Mouse (Mus musculus) B cell, adult 2 months (primary cell): Measurements from ENCODE around the gene Shroom4.
"Not testable (repeated sequence)": the region's sequence is repeated elsewhere in the genome, so short reads cannot be mapped to it uniquely, and the experiment has no call there.

Experiments used
- DNase-seq, 2 experiments: peaks; one replicate each; pipeline ENCODE4 v3.0.0; 2022

Gene Shroom4

DNA sequence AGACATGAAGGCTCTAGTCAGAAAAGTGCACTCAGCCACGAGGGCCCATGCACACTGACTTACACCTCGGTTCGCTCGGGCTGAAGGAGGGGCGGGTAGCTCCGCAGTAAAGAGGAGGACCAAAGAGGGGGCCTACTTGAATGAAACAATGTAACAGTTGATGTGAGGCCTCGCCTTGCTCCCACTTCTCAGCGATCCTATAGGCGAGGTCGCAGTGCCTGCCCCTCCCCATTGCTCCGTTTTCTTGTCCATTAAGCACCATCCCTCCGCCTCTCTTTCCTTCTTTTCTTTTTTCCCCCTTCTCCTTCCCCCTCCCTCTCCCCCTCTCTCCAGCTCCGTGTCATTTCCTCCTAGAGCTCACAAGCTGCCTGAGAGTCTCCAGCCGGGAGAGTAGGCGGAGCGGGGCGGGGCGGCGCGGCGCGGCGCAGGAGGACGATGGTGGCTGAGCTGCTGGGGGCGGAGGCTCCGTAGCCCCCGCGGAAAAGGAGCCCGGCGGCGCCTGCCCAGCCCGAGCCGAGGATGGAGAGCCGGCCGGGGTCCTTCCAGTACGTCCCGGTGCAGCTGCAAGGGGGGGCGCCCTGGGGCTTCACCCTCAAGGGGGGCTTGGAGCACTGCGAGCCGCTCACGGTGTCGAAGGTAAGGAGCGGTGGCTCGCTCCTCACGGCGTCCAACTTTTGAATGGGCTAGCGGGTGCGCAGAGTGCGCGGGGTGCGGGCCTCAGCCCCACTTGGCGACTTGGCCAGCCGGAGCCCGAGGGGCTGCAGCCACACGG lies at the start of gene Shroom4:
Gene Shroom4 (plus strand): TSS at position 229 of the 772 bp plus-strand sequence.
- DNase-seq, result no peak

DNA sequence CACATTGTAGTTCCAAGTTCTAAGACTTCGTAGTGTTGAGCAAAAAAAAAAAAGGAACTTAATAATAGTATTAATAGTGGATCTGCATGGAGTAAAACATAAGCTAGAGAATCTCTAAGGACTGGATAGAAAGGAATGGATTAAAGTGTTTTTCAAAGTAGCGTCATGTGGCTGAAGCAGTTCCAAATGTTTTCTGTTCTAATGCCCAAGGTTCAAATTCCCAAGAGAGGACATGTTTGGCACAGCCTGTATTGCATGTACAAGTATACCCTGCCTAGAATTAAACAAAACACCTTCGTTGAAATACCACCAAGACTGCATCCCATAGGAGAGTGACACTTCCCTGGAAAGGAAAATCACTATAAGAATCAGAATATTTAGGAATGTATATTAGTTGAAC lies 42.8 kb upstream of the Shroom4 start:
- no peak for DNase-seq

DNA sequence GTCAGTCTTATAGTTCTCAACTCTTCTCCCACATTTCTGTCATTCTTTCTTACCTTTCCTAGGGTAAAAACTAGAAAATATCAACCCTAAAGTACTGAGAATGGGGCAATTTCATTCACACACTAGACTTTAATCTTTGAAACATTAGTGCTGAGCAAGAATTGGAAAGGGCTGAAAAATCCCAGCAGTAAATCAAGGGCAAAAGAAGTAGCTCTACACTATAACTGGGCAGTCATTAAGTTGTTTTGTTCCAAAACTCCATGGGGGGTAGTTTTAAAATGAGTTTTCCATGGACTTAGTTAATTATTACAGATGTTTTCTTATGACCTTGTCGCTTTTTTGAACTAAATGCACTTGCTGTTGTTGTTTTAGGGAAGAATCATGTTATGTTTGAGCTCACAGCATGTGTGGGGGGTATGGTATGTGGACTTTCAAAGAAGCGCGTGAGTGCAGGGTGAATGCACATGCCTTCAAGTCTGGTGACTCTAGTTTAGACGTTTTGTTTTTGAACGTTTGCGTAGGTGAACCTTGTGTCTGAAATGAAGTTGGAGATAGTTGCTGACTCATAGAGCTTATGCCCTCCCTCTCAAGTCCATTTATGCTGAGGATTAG lies 42.0 kb upstream of the Shroom4 start:
- no peak for DNase-seq

DNA sequence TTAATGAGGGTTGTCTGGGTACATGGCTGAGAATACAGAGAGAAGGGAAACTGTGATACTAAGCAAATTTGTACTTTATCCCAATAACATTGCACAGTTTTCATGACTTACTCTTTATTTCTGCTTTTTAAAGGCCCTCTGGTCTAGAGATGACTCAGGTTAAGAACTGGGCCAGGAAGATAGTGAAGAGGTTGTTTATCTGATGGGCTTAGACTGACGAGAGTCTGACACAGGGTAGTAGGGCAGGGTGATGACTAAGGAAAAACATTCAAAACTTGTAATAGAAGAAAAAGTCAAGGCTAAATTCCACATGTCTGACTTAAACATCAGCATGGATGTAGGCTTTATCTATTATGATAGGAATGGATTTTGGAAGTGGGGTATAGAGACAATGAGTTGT lies 30.8 kb upstream of the Shroom4 start:
- no peak for DNase-seq

DNA sequence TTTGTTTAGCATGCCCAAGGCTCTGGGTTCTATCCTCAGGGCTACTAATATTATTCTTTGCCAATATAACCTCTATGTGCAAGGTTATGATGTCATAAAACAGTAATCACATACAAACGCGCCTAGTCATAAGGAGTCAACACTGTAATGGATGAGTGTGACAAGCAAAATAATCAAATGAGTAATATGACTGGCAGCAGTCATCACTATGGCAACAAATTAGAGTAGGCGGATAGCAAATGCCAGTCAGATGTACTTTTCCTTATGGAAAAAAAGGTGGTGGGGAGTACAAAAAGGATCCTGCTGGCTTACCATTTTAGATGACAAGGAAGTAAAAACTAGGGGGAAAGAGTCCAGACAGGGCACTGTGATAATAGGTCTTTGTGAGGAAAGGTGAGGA lies 28.9 kb upstream of the Shroom4 start:
- no peak for DNase-seq

DNA sequence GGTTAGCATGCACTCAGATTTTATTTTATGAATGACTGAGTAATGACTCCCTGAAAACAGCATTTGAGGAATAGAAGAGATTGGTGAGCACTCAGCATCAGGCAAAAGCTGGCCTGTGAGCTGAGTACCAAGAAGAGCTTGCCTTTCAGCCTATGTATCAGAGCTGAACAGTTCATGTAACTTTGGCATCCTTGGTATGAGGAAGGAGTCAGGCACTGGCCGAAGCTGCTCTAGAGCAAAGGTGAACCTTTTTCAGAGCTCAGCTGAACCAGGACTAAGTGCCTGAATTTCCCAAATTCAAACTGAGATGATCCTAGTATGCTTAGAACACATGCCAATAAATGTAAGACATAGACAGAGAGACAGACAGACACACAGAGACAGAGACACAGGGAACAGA lies 5.8 kb upstream of the Shroom4 start:
- no peak for DNase-seq

DNA sequence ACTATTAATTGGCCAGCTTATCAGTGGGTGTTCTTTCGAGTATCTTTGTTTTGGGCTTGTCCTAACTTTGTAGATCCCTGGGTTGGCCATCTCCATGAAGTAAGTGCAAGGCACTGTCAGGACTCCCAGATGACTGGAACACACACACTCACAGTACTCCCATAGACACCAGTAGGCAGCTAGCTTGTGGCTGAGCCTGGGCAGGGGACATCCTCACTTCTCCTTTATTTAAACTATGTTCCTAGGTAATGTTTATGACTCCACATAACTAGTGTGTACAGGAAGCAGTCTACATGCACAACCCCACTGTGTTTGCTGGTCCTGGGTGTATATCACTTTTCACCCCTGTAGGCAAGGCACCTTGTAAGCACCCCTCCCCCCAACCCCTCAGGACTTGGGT lies 461 bp upstream of the Shroom4 start:
- DNase-seq, result no peak

DNA sequence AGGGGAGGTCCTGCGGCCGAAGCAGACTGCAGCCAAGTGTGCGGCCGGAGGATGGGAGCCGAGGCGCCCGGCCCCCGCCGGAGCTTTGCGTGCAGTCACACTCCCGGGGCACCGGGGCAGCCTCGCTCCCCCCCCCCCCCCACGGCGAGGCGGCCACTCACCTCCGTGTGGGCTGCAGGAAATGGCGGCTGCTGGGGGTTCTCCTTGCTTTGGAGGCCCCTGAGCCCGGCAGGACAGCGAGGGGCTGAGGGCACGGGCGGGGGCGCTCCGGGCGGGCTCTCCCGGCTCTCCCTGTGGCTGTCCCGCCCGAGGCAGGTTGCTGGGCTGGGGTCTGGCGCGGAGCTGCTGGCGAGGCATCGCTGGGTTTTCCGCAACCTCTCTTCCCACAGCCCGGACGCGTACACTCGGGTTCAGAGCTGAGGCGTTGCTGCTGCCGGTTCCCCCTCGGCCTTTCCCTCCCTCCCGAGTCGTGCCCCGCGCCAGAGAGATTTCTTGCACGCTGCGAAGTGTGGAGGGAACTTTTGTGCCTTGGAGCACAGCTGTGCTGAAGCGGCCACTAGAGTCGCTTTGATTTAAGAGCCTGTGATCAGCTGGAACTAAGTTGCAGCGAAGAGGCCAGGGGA lies 855 bp downstream of the Shroom4 start:
- DNase-seq, result no peak

DNA sequence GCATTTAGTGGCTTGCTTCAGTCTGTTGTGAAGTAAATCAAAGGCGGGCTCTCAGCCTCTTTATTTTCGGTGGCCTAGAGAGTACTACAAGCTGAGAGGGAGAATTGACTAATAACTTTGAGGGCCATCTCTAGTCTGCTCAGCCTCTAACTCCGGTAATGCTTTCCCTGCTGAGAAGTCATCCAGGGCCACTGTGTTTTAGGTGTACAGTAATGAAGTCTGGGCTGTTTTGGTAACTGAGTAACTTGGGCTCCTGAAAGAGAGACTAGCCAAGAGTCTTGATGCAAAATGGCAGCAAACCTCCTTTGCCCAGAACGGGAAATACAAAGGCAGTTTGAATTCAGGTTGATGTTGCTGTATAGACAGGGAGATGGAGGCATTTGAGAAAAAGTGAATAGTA lies 3.3 kb downstream of the Shroom4 start:
- DNase-seq, result no peak

DNA sequence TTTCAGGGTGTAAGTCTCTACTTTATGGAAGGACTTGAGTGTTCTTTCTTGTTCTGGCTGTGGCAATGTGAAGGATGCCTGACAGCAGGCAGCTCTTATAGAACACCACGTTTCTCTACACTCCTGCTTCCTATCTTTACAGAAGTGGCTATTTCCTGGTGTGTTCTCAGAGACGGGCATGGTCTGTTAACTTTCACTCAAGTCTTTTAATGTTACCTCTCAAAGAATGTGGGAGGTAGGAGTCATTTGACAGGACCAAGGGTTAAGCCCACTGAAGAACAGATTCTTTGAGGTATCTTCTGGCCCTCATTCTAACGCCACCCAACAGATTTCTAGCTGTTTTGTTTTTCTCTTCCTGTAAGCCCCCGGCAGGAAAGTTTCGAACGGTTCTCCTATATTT lies 9.5 kb downstream of the Shroom4 start:
- no peak for DNase-seq

DNA sequence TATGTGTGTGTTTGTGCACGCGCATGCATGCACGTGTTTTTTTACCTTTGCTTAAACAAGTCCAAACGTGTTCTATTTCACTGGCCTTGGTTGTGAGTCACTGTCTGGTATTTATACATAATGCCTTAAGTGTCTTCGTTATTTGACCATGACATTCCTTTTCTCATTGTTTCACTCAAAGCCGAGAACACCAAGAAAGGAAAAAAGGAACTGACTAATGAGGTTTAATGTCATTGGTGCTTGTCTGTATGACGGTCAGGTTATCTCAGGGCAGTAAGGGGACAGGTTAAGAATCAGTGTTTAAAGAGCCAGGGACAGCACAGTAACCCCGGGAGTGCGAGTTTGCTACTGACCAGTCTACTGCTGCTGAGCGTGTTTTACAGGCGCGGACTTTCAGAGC lies 15.8 kb downstream of the Shroom4 start:
- no peak for DNase-seq

DNA sequence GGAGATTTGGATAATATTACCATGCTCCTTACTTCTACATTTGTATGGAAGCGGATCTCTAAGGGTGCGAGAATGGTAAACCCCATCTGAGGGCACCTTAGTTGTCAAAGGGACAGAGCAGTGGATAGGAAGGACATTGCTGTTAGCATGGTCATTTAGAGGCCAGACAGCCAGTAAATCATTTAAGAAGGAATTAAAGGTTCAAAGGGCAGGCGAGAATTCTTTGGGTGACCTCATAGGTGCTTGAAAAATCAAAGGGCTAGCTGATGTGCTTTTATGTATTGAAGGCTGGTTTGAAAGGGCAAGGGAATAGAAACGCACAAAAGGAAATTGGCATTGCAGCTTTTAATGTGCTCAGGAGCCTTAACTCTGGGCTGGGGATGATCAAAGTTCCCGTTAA lies 16.3 kb downstream of the Shroom4 start:
- no peak for DNase-seq

DNA sequence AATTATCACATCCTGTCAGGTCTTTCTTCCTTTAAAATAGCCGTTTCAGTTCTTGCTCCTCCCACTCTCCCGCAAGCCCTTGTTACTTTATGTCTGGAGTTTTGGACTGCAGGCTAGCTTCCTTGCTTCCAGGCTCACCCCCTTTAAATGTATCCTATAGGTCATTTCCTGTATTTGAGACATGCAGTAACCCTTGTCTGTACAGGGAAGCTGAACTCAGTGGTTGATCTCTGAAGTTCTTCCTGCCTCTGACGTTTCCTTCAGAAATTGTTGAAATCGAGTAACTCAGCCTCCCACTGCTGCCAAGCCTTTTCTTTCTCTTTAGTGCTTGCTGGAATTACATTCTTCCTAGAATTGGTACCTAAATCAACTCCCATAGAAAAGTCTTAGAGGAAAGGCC lies 18.5 kb downstream of the Shroom4 start:
- DNase-seq, result no peak

DNA sequence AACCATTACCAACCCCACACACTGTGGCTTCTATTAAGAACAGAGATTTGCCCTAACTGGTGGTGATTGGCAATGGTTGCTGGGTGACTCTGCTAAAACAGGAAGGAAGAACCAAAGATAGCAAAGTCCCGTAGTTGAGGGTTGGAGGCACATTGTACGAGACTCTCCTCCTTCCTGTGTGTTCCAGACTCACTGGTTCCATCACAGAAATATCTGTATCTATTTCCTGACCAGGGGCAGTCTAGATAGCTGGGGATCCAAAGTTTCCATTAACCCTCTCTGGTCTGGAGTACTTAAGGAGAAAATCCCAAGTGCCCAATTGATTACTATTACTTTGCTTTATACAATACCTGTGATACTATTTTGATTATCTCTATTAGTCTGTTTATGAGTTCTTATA lies 35.6 kb downstream of the Shroom4 start:
- no peak for DNase-seq

DNA sequence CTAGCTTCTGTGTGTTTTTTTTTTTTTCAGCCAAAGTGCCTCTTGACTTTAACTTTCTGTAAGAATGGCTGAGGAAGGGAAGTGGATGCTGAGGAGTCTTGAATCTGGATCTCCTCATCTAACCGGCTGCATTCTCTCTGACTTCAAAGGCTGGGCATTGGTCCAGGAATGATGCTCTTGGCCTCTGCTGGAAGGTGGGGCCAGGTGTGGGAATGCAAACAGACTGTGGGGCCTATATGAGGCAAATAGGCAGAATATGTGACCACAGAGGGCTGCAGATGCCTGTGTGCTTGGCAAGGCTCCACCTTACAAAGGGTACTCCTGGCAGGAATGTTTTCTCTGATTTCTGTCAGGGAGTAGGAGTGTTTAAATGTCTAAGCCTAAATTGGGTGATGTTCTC lies 46.8 kb downstream of the Shroom4 start:
- no peak for DNase-seq

DNA sequence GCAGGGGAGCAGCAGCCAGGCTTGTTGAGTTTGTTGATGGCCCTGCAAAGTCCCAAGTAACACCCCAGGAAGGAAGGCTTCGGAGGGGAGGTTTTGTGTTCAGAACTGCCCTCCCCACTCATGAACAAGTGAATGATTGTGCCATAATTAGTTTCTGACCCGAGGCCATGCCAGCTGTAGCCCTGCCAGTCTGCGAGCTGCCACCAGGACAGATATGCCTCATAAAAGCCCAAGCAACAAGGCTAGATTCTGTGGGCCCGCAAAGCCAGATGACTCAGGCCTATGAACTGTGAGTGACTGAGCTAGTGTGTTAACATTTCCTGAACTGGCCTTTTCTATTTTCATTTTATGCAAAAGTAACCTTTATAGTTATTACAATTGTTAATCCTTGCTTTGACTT lies 48.3 kb downstream of the Shroom4 start:
- no peak for DNase-seq

DNA sequence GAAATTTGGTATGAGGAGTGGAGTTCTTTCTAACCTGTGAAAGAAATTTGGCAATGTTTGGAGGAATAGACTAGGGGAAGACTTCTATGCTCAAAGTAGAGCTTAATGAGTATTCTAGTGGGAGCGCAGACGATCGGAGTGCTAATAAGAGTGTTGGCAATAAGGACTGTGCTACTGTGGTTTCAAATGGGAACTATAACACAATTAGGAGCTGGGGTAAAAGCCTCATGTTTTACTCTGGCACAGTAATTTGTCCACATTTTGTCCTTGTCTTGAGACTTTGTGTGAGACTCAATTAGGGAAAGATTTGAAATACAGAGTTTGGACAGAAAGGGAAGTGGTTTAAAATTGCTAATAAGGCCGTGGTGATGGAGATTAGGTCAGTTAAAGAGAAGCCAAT lies 53.6 kb downstream of the Shroom4 start:
- DNase-seq, result no peak

DNA sequence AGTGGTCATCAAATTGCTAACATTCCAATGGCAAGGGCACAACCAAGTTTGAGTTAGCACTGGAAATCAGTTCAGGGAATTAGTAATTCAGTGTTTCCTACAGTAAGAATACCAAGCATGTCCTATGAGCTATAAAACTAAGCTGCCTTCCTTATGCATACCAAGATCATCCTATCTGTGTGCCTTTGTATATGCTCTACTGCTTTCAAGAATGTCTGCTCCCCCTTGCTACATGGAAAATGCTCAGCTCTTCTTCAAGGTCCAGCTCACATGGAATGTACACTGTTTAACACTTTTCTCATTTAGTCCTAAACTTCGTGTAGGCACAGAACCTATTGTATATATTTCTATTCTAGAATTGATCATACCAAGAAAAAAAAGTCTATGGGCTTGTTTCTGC lies 69.6 kb downstream of the Shroom4 start:
- DNase-seq, result not testable (repeated sequence)

DNA sequence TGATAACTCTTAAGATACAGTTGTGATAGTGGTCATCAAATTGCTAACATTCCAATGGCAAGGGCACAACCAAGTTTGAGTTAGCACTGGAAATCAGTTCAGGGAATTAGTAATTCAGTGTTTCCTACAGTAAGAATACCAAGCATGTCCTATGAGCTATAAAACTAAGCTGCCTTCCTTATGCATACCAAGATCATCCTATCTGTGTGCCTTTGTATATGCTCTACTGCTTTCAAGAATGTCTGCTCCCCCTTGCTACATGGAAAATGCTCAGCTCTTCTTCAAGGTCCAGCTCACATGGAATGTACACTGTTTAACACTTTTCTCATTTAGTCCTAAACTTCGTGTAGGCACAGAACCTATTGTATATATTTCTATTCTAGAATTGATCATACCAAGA lies 72.9 kb downstream of the Shroom4 start:
- not testable (repeated sequence) for DNase-seq

DNA sequence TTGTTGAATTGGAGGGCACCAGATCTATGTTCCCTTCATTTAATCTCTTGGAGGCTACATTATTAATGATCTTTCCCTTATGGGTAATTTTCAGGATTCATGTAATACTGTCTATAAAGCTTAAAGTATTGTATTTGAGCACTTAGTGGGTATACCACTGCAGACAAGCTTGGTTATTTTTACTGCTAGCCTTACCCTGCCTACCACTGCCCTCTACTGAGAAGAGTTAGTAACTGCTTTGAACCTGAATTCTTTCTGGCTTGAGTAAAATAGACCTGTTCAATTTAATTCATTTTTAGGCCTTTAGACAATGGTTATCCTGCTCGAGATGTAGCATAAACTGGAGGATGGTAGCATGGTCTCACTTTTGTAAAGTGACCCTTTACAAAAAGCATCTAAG lies 75.5 kb downstream of the Shroom4 start:
- no peak for DNase-seq

DNA sequence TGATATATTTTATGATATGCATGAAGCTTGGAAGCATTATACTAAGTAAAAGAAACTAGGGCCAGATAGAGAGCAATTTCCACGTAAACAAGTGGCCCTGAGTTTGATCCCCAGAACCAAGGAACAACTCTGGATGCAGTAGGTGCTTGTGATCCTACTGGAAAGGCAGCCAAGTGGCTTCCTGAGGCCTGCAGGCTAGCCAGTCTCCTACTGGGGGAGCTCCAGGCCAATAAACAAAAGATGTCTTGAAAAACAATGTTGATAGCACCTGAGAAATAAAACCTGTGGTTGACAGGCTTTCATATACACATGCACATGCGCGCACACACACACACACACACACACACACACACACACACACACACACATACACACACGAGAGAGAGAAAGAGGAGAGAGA lies 82.6 kb downstream of the Shroom4 start:
- DNase-seq, result no peak

DNA sequence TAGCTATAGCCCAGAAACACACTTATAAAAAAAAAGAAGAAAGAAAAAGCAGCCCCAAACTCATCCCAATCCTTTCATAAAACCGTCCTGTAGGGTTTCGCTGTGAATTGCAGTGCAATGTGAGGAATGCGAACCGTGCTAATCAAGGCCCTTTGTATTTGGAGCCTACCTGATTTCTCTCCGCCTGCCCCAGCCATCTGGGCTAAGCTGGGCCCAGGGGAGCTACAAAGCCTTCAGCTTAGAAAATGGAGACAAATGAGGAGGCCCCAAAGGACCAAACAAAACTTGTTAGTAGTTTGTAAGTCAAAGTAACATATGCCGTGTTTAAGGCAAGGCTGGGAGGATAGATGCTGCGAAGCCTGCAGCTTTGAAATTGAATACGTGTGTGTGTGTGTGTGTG lies 84.2 kb downstream of the Shroom4 start:
- no peak for DNase-seq

DNA sequence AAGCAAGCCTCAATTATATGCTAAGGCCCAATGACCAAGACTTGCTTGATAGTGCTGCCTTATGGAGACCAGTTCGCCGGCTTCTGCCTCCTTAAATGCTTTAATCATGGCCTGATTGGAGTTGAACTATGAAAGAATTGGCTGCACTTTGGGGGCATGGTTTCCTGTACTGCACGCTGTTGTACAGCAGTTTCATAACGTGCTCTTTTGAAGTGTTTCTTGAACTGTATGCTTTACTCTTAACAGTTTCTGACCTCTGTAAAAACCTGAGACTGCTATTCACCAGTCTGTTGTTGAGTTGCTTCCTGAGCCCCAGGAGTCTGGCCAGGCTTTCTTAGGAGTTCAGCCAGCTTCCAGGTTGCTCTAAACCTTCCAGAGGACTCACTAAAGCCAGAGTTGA lies 90.8 kb downstream of the Shroom4 start:
- DNase-seq, result no peak

DNA sequence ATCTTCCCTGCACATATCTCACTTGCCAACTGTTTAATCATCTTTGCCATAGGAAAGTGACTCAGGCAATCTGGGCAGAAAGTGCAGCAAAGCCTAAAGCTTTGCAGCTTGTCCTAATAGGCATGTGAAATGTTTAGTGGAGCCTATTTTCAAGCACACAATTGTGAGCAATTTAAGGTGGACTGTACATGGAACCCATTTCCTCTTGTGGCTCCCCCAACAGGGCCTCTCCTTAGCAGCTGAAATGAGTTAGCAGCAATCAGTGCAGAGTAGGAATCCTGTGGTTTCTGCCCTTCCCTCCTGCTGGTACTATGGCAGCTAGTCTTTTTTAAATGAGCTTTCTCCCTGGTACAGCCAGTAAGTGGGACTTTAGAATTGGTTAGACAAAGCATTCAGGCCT lies 95.8 kb downstream of the Shroom4 start:
- no peak for DNase-seq

DNA sequence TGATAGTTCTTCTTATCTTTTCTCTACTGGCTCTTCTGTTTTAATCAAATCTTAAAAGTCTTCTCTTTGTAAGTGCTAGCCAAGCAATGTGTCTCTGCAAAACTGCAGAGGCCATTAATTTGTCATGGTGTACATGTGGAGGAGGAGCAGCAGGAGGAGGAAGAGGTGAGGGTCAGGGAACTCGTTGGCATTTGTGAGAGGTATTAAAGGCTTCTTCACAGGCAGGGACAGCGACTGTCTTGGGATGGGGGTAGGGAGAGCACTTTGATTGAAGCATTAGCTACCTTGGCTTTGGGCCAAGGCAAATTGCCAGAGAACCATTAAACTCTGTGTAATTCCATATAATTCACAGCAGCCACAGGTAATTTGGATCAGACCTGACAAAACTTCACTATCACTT lies 96.7 kb downstream of the Shroom4 start:
- no peak for DNase-seq
